Mouse (Mus musculus) kidney, adult 2 months (tissue): ENCODE measurements at regions not wholly inside any gene's neighbourhood (a gene's known extent, or its start where the extent isn't known, plus 50 kb on each side); places are given as distances from the start of the nearest gene placed in this dataset.

Source experiments
- CTCF ChIP-seq: fragments of 200-500 bp; conservative IDR thresholded peaks from 2 replicates; pipeline ENCODE4 v1.5.1; 2011; ENCODE audit warnings: low read depth, mild to moderate bottlenecking, control low read depth, low read length, moderate library complexity, mixed read lengths; ENCODE audit not compliant: insufficient read depth, insufficient read length
- POLR2A ChIP-seq: fragments of 200-500 bp; IDR thresholded peaks from one replicate; pipeline ENCODE4 v1.6.1; 2011; ENCODE audit warnings: low read depth, low read length, control low read depth

GRCm38 (mm10) chr1:193738821-193739220 is 368.7 kb upstream of the Camk1g start:
- TF ChIP-seq CTCF (no peak), POLR2A (no peak)
